17 mouse cellular contexts compared by ENCODE assay signal in the genomic region with DNA sequence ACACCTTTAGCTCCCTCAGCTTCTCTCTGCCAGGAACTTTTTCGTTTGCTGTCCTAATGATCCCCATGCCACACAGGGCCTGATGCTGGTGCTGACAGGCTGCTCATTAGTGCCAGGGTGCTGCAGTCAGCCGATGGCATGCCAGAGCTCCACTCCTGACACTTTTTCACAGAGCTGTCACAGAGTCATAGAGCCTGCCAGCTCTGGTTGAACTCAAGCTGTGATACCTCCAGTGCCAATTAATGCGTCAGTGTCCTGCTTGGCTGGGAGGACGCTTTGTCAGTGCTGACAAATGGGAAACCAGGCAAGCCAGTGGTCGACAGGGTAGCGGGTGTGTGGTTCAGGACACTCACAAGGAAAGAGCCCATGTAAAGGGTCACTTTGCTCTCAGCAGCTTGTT.
DNase-seq lines count a peak whose midpoint lies in the region; TF ChIP-seq lines count a peak whose summit lies in the region.
"Had no signal": no experiment of that assay in that cellular context is flagged by ENCODE, and none has a peak within 500 bp of the region (broad histone marks: within the 10 kb centered on the region; RNA-seq: fewer than 3 reads in every experiment).

No protein-coding gene starts in this region.

- DNase-seq in heart, adult 18-20 months = peak; percentile 39 to 72
- no peak for DNase-seq in heart, embryonic 10.5 days (ENCODE audit: low spot score)
- peak; percentile 96 for DNase-seq in brain, adult 2 months (ENCODE audit: low read depth, low spot score)
- DNase-seq in cerebellum, postnatal 10 days = peak; percentile 89 to 91
- peak; percentile 9 for DNase-seq in heart, postnatal 25 days (ENCODE audit: low spot score)
- DNase-seq in thymus, postnatal 14 days = no peak
- no peak for DNase-seq in kidney, adult 2 months
- no peak for DNase-seq in testis, postnatal 10 days (ENCODE audit: low spot score)
- DNase-seq: adrenal gland, postnatal 14 days; embryo, embryonic 11 days; kidney, adult 18-20 months; lung, adult 18-20 months; spleen, adult 18-20 months had no signal

- TF ChIP-seq CTCF in kidney, adult 2 months (conservative IDR thresholded peaks at IDR 0.05; ENCODE audit: insufficient read depth, insufficient read length, low read depth, low read length) = no peak

- H3K4me1 ChIP-seq in heart, embryonic 10.5 days = no peaks in the 10 kb centered on the region
- no peaks in the 10 kb centered on the region for H3K4me1 ChIP-seq in kidney, adult 2 months (ENCODE audit: control insufficient read depth, insufficient read depth, low read length)
- H3K4me1 ChIP-seq: midbrain, embryonic 12.5 days had no signal

- no peaks in the 10 kb centered on the region for H3K9me3 ChIP-seq in heart, embryonic 10.5 days
- H3K9me3 ChIP-seq: heart, embryonic 13.5 days; limb, embryonic 10.5 days; midbrain, embryonic 12.5 days had no signal

- H3K27ac ChIP-seq in heart, embryonic 10.5 days = no peak overlapping the region
- no peak overlapping the region for H3K27ac ChIP-seq in kidney, adult 2 months (ENCODE audit: insufficient read depth, low read depth, low read length)
- H3K27ac ChIP-seq: heart, embryonic 13.5 days; limb, embryonic 10.5 days; midbrain, embryonic 12.5 days had no signal

- H3K4me3 ChIP-seq in heart, embryonic 10.5 days = no peak overlapping the region
- no peak overlapping the region for H3K4me3 ChIP-seq in kidney, adult 2 months (ENCODE audit: insufficient read depth, low read depth, low read length)
- H3K4me3 ChIP-seq: heart, embryonic 13.5 days; limb, embryonic 10.5 days; midbrain, embryonic 12.5 days had no signal

- TF ChIP-seq POLR2A in kidney, adult 2 months (IDR thresholded peaks at IDR 0.05; ENCODE audit: low read depth, low read length) = no peak

- 48% methylated on average over 6 of the region's 6 CpGs for WGBS in heart, embryonic 10.5 days
- 63% methylated on average over 6 of the region's 6 CpGs for WGBS in kidney, adult 2 months

- H3K36me3 ChIP-seq in heart, embryonic 10.5 days = no peaks in the 10 kb centered on the region
- no peaks in the 10 kb centered on the region for H3K36me3 ChIP-seq in kidney, adult 2 months (ENCODE audit: control insufficient read depth, insufficient read depth, low read length)
- H3K36me3 ChIP-seq: heart, embryonic 13.5 days; limb, embryonic 10.5 days; midbrain, embryonic 12.5 days had no signal

- intact Hi-C loops in heart, postnatal 25 days (cut with DNase I) = no loop called here

- H3K27me3 ChIP-seq in heart, embryonic 10.5 days (ENCODE audit: insufficient read depth, poor library complexity, severe bottlenecking) = no peaks in the 10 kb centered on the region
- no peaks in the 10 kb centered on the region for H3K27me3 ChIP-seq in kidney, adult 2 months (replicated peaks; ENCODE audit: control insufficient read depth, insufficient read depth, low read length)
- H3K27me3 ChIP-seq: heart, embryonic 13.5 days; midbrain, embryonic 12.5 days; Patski had no signal

Comparison
In these comparisons a context has a peak if more than half of its experiments do, and no peak if none do; other contexts are left out.
1. DNase-seq: peak in heart, adult 18-20 months (2 of 2), brain, adult 2 months (single experiment), cerebellum, postnatal 10 days (2 of 2) and heart, postnatal 25 days (single experiment); none in heart, embryonic 10.5 days (single experiment), thymus, postnatal 14 days (single experiment), kidney, adult 2 months (single experiment) and testis, postnatal 10 days (single experiment).